Mouse (Mus musculus) intestine, embryonic 15.5 days (tissue): ENCODE results near the gene Dglucy. TPM values are rescaled to one million over a fixed set of nuclear protein-coding genes. Genes with fewer than 3 reads are reported as not detected.

Experiments used
- ATAC-seq: fragments of 200-750 bp; cut with Nextera tagmentation; 2 replicates; pipeline ENCODE4 v1.8.0; 2017; ENCODE audit warnings: moderate TSS enrichment, moderate library complexity
- H3K27ac ChIP-seq: fragments of 300-500 bp; sonication (generic); 2 replicates; pipeline ENCODE4 v1.5.1; 2015; ENCODE audit warnings: mild to moderate bottlenecking, inconsistent platforms
- H3K27me3 ChIP-seq: fragments of 300-500 bp; sonication (generic); replicated peaks from 2 replicates; pipeline ENCODE4 v1.6.1; 2015; ENCODE audit warnings: inconsistent platforms
- H3K36me3 ChIP-seq: fragments of 300-500 bp; sonication (generic); 2 replicates; pipeline ENCODE4 v1.6.1; 2015; ENCODE audit warnings: inconsistent platforms
- H3K4me1 ChIP-seq: fragments of 300-500 bp; sonication (generic); replicated peaks from 2 replicates; pipeline ENCODE4 v1.6.1; 2015; ENCODE audit warnings: inconsistent platforms
- H3K4me2 ChIP-seq: fragments of 300-500 bp; sonication (generic); replicated peaks from 2 replicates; pipeline ENCODE4 v1.6.1; 2015; ENCODE audit warnings: mild to moderate bottlenecking, inconsistent platforms
- H3K4me3 ChIP-seq: fragments of 300-500 bp; sonication (generic); replicated peaks from 2 replicates; pipeline ENCODE4 v1.5.1; 2015; ENCODE audit warnings: inconsistent platforms
- H3K9ac ChIP-seq: fragments of 300-500 bp; sonication (generic); 2 replicates; pipeline ENCODE4 v1.6.1; 2015; ENCODE audit warnings: inconsistent platforms
- H3K9me3 ChIP-seq: fragments of 300-500 bp; sonication (generic); 2 replicates; pipeline ENCODE4 v1.6.1; 2016; ENCODE audit warnings: inconsistent platforms
- WGBS: fragments of 180-500 bp; shearing (Covaris S2); methylation state at CpG from one replicate; pipeline ENCODE4 v1.1.7; 2015; 5-methylcytosine and 5-hydroxymethylcytosine counted together
- polyA plus RNA-seq: library from polyadenylated mRNA; unstranded; fragments of >200 nt; fragmentation: Nextera tagmentation; extraction: Ambion mirVana; gene quantifications from 2 replicates; pipeline ENCODE4 v1.2.1, GENCODE M21; 2015

The Dglucy gene
- polyA plus RNA-seq, 1 experiment from 2014 or later = 2.5 TPM

GRCm38 (mm10) chr12:100900901-100901300 lies 122.0 kb downstream of the Dglucy start:
- H3K9me3 ChIP-seq = no peaks in the 10 kb centered on the region
- ATAC-seq = no peak
- peaks cover 12% of the 10 kb centered on the region for H3K4me1 ChIP-seq
- H3K27me3 ChIP-seq = peaks cover 39% of the 10 kb centered on the region
- H3K4me2 ChIP-seq = no peak overlapping the region
- WGBS = 63% methylated on average over 6 of the region's 6 CpGs
- H3K27ac ChIP-seq = no peak overlapping the region
- H3K36me3 ChIP-seq = no peaks in the 10 kb centered on the region
- H3K9ac ChIP-seq = no peak overlapping the region
- H3K4me3 ChIP-seq = no peak overlapping the region

- no peaks in the 10 kb centered on the region for H3K9me3 ChIP-seq
- no peak for ATAC-seq
- no peak overlapping the region for H3K27ac ChIP-seq
- H3K27me3 ChIP-seq = peaks cover 39% of the 10 kb centered on the region
- H3K36me3 ChIP-seq = no peaks in the 10 kb centered on the region
- H3K4me3 ChIP-seq = no peak overlapping the region
- no peak overlapping the region for H3K4me2 ChIP-seq
- peaks cover 12% of the 10 kb centered on the region for H3K4me1 ChIP-seq
- WGBS = 72% methylated on average over 6 of the region's 6 CpGs
- no peak overlapping the region for H3K9ac ChIP-seq
Observed at GRCm38 (mm10) chr12:100901386-100901785, 122.5 kb downstream of the Dglucy start.

- Histone ChIP-seq H3K4me2 (no peak overlapping the region), H3K27ac (no peak overlapping the region), H3K4me3 (no peak overlapping the region), H3K9ac (no peak overlapping the region), H3K4me1 (peaks cover 13% of the 10 kb centered on the region), H3K36me3 (no peaks in the 10 kb centered on the region), H3K9me3 (no peaks in the 10 kb centered on the region), H3K27me3 (peaks cover 32% of the 10 kb centered on the region)
- no peak for ATAC-seq
- 85% methylated on average over 9 of the region's 9 CpGs for WGBS
Observed at GRCm38 (mm10) chr12:100903761-100904160, 124.9 kb downstream of the Dglucy start.

- WGBS = 81% methylated on average over 5 of the region's 5 CpGs
- no peak overlapping the region for H3K27ac ChIP-seq
- H3K4me1 ChIP-seq = peaks cover 20% of the 10 kb centered on the region; the same call in 1 of the 2 replicates
- ATAC-seq = no peak
- no peak overlapping the region for H3K9ac ChIP-seq
- no peak overlapping the region for H3K4me3 ChIP-seq
- H3K9me3 ChIP-seq = no peaks in the 10 kb centered on the region
- no peak overlapping the region for H3K4me2 ChIP-seq
- no peaks in the 10 kb centered on the region for H3K36me3 ChIP-seq
- H3K27me3 ChIP-seq = peaks cover 15% of the 10 kb centered on the region
Observed at GRCm38 (mm10) chr12:100906861-100907260, 128.0 kb downstream of the Dglucy start.

- WGBS = 4% methylated on average over 39 of the region's 39 CpGs
- no peaks in the 10 kb centered on the region for H3K9me3 ChIP-seq
- peak within 1 kb of the TSS; percentile 39 for H3K4me3 ChIP-seq
- peaks cover 14% of the 10 kb centered on the region for H3K27me3 ChIP-seq
- peak; percentile 68 for ATAC-seq
- H3K4me2 ChIP-seq = peak within 1 kb of the TSS; percentile 94
- H3K36me3 ChIP-seq = no peaks in the 10 kb centered on the region
- H3K9ac ChIP-seq = peak within 1 kb of the TSS; percentile 46
- peaks cover 22% of the 10 kb centered on the region; the same call in 1 of the 2 replicates for H3K4me1 ChIP-seq
- H3K27ac ChIP-seq = no peak within 1 kb of the TSS
Observed at GRCm38 (mm10) chr12:100907598-100908297, 128.9 kb downstream of the Dglucy start, which contains the start of gene Gpr68. Gene Gpr68 (minus strand): TSS chr12:100908198.

GRCm38 (mm10) chr12:100908298-100909034 lies 129.6 kb downstream of the Dglucy start:
- 30% methylated on average over 10 of the region's 10 CpGs for WGBS

GRCm38 (mm10) chr12:100909765-100910164 lies 130.9 kb downstream of the Dglucy start:
- Histone ChIP-seq H3K9me3 (no peaks in the 10 kb centered on the region), H3K4me3 (no peak overlapping the region), H3K4me2 (no peak overlapping the region), H3K4me1 (peaks cover 22% of the 10 kb centered on the region; the same call in 1 of the 2 replicates), H3K9ac (no peak overlapping the region), H3K27ac (no peak overlapping the region), H3K36me3 (no peaks in the 10 kb centered on the region), H3K27me3 (peaks cover 11% of the 10 kb centered on the region)
- 45% methylated on average over 6 of the region's 6 CpGs for WGBS
- no peak for ATAC-seq

More at GRCm38 (mm10) chr12:100908298-100909034, 129.6 kb downstream of the Dglucy start:
- Histone ChIP-seq H3K36me3 (no peaks in the 10 kb centered on the region), H3K4me1 (peaks cover 22% of the 10 kb centered on the region; the same call in 1 of the 2 replicates), H3K4me3 (peak overlapping the region; percentile 39), H3K9me3 (no peaks in the 10 kb centered on the region), H3K27me3 (peaks cover 14% of the 10 kb centered on the region), H3K27ac (no peak overlapping the region), H3K9ac (0 out of 2 replicates have a peak overlapping the region, but pooled peaks have one; percentile 46), H3K4me2 (peak overlapping the region; percentile 94)
- ATAC-seq = no peak

- no peak overlapping the region for H3K4me3 ChIP-seq
- peaks cover 11% of the 10 kb centered on the region for H3K27me3 ChIP-seq
- no peaks in the 10 kb centered on the region for H3K9me3 ChIP-seq
- H3K27ac ChIP-seq = no peak overlapping the region
- H3K4me1 ChIP-seq = peaks cover 22% of the 10 kb centered on the region; the same call in 1 of the 2 replicates
- no peak overlapping the region for H3K9ac ChIP-seq
- ATAC-seq = no peak
- 77% methylated on average over 12 of the region's 12 CpGs for WGBS
- no peak overlapping the region for H3K4me2 ChIP-seq
- H3K36me3 ChIP-seq = no peaks in the 10 kb centered on the region
Observed at GRCm38 (mm10) chr12:100910731-100911130, 131.9 kb downstream of the Dglucy start.

GRCm38 (mm10) chr12:100924646-100925339 lies 145.9 kb downstream of the Dglucy start:
- Histone ChIP-seq H3K4me3 (no peak overlapping the region), H3K9ac (no peak overlapping the region), H3K4me2 (no peak overlapping the region), H3K36me3 (peaks cover 10% of the 10 kb centered on the region), H3K27ac (no peak overlapping the region), H3K9me3 (no peaks in the 10 kb centered on the region), H3K27me3 (no peaks in the 10 kb centered on the region), H3K4me1 (no peaks in the 10 kb centered on the region)
- ATAC-seq = no peak
- 77% methylated on average over 15 of the region's 15 CpGs for WGBS

- peak; percentile 42; the same call in 1 of the 2 replicates for ATAC-seq
- 70% methylated on average over 14 of the region's 14 CpGs for WGBS
- H3K27ac ChIP-seq = no peak overlapping the region
- no peak overlapping the region for H3K4me3 ChIP-seq
- no peaks in the 10 kb centered on the region for H3K4me1 ChIP-seq
- no peak overlapping the region for H3K4me2 ChIP-seq
- H3K9me3 ChIP-seq = no peaks in the 10 kb centered on the region
- H3K36me3 ChIP-seq = peaks cover 17% of the 10 kb centered on the region
- no peak overlapping the region for H3K9ac ChIP-seq
- H3K27me3 ChIP-seq = no peaks in the 10 kb centered on the region
Observed at GRCm38 (mm10) chr12:100925644-100926619, 147.1 kb downstream of the Dglucy start.

GRCm38 (mm10) chr12:100928286-100928685 lies 149.4 kb downstream of the Dglucy start:
- ATAC-seq = no peak
- H3K36me3 ChIP-seq = peaks cover 19% of the 10 kb centered on the region
- no peak overlapping the region for H3K27ac ChIP-seq
- 90% methylated on average over 9 of the region's 9 CpGs for whole genome bisulfite sequencing
- no peaks in the 10 kb centered on the region for H3K9me3 ChIP-seq
- no peaks in the 10 kb centered on the region for H3K4me1 ChIP-seq
- no peak overlapping the region for H3K9ac ChIP-seq
- no peak overlapping the region for H3K4me2 ChIP-seq
- H3K4me3 ChIP-seq = no peak overlapping the region
- no peaks in the 10 kb centered on the region for H3K27me3 ChIP-seq
